Mouse (Mus musculus) liver, embryonic 14.5 days (tissue): ENCODE measurements around the gene Plcb4. TPM values are rescaled to one million over a fixed set of nuclear protein-coding genes. Genes with fewer than 3 reads are reported as not detected.

Experiments
- ATAC-seq: fragments of 200-750 bp; cut with Nextera tagmentation; 2 replicates; pipeline ENCODE4 v1.8.0; 2017; ENCODE audit warnings: moderate number of reproducible peaks, mild to moderate bottlenecking, moderate library complexity; ENCODE audit not compliant: insufficient read depth
- DNase-seq, 3 experiments: peaks; one replicate each; pipeline ENCODE4 v3.0.0-alpha.2; 2012 to 2013; ENCODE audit warnings: low read depth in 3 of 3, low spot score in 3 of 3
- H3K27ac ChIP-seq: fragments of 300-500 bp; sonication (generic); 2 replicates; pipeline ENCODE4 v1.5.1; 2014; ENCODE audit warnings: moderate library complexity, mild to moderate bottlenecking, control low read depth, inconsistent platforms
- H3K27me3 ChIP-seq: fragments of 300-500 bp; sonication (generic); 2 replicates; pipeline ENCODE4 v1.6.1; 2014; ENCODE audit warnings: mild to moderate bottlenecking, low read length, moderate library complexity; ENCODE audit not compliant: control insufficient read depth, insufficient read depth
- H3K36me3 ChIP-seq: fragments of 300-500 bp; sonication (generic); replicated peaks from 2 replicates; pipeline ENCODE4 v1.6.1; 2014; ENCODE audit warnings: low read depth; ENCODE audit not compliant: control insufficient read depth, insufficient read depth
- H3K4me1 ChIP-seq, 2 experiments: fragments of 200-500 bp in 1 of 2; fragments of 300-500 bp in 1 of 2; sonication (generic) in 1 of 2; replicated peaks; 2 replicates each; pipeline ENCODE4 v1.6.1; 2012 to 2014; ENCODE audit warnings: antibody characterized with exemption in 1 of 2, inconsistent platforms in 1 of 2, low read length in 1 of 2; ENCODE audit not compliant: control insufficient read depth in 2 of 2, insufficient read depth in 2 of 2
- H3K4me2 ChIP-seq: fragments of 300-500 bp; sonication (generic); 2 replicates; pipeline ENCODE4 v1.6.1; 2014; ENCODE audit warnings: low read depth, mild to moderate bottlenecking, control low read depth, moderate library complexity
- H3K4me3 ChIP-seq, 2 experiments: fragments of 200-500 bp in 1 of 2; fragments of 300-500 bp in 1 of 2; sonication (generic) in 1 of 2; 2 replicates each; pipeline ENCODE4 v1.5.1; 2012 to 2014; ENCODE audit warnings: low read depth in 2 of 2, low read length in 2 of 2, mild to moderate bottlenecking in 2 of 2, control low read depth in 1 of 2, inconsistent platforms in 1 of 2, moderate library complexity in 1 of 2; ENCODE audit not compliant: insufficient read depth in 1 of 2
- H3K9ac ChIP-seq: fragments of 300-500 bp; sonication (generic); replicated peaks from 2 replicates; pipeline ENCODE4 v1.6.1; 2014; ENCODE audit warnings: mild to moderate bottlenecking, control low read depth, moderate library complexity
- H3K9me3 ChIP-seq: fragments of 300-500 bp; sonication (generic); 2 replicates; pipeline ENCODE4 v1.6.1; 2016; ENCODE audit warnings: low read length, mixed read lengths; ENCODE audit not compliant: control insufficient read depth
- CTCF ChIP-seq: IDR thresholded peaks from 2 replicates; pipeline ENCODE4 v1.5.1; 2016; ENCODE audit warnings: antibody characterized with exemption, low read depth, control low read depth
- EP300 ChIP-seq: IDR thresholded peaks from 2 replicates; pipeline ENCODE4 v1.6.1; 2016; ENCODE audit warnings: antibody characterized with exemption, low read depth
- WGBS: fragments of 180-500 bp; shearing (Covaris S2); extraction: QIAGEN DNeasy Blood & Tissue Kit; methylation state at CpG from one replicate; pipeline ENCODE4 v1.1.7; 2014; ENCODE audit not compliant: insufficient replicate concordance; 5-methylcytosine and 5-hydroxymethylcytosine counted together
- polyA plus RNA-seq, 2 experiments: library from polyadenylated mRNA; depleted of rRNA in 1 of 2; stranded (reverse) in 1 of 2; unstranded in 1 of 2; fragments of >200 nt; fragmentation: Nextera tagmentation in 1 of 2; extraction: Ambion mirVana in 1 of 2; gene quantifications; 2 replicates each; pipeline versions ENCODE4 v1.2.1 to v1.2.3; 2012 to 2014

Gene Plcb4
- polyA plus RNA-seq, 2 experiments, result 1.9 to 2.3 TPM

- H3K4me1 ChIP-seq, result no peaks in the 10 kb centered on the region
- no peaks in the 10 kb centered on the region for H3K36me3 ChIP-seq
- no peaks in the 10 kb centered on the region for H3K27me3 ChIP-seq
- no peaks in the 10 kb centered on the region for H3K9me3 ChIP-seq
- no peak overlapping the region for H3K4me2 ChIP-seq
- no peak overlapping the region for H3K9ac ChIP-seq
- no peak overlapping the region for H3K4me3 ChIP-seq
- ATAC-seq, result no peak
- TF ChIP-seq EP300 (no peak), CTCF (no peak)
- WGBS, result 73% methylated on average over 4 of the region's 4 CpGs
- no peak for DNase-seq
- H3K27ac ChIP-seq, result no peak overlapping the region
These were observed 312.1 kb downstream of the Plcb4 start for GRCm38 (mm10) chr2:135970902-135971301.

DNA sequence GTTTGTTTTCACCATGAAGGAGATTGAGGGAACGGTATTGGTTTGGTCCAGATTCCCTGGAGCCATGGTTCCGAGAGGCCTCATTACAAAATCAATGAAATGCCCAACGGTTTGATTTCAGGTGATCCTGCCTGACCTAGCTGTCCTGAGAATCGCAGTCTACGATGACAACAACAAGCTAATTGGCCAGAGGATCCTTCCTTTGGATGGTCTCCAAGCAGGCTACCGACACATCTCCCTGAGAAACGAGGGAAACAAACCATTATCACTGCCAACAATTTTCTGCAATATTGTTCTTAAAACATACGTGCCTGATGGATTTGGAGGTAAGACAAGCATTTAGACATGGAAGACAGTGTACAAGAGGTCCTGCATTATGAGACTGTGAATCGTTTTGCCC lies 317.2 kb downstream of the Plcb4 start:
- ATAC-seq, result no peak
- H3K9me3 ChIP-seq, result no peaks in the 10 kb centered on the region
- WGBS, result 71% methylated on average over 9 of the region's 9 CpGs

DNA sequence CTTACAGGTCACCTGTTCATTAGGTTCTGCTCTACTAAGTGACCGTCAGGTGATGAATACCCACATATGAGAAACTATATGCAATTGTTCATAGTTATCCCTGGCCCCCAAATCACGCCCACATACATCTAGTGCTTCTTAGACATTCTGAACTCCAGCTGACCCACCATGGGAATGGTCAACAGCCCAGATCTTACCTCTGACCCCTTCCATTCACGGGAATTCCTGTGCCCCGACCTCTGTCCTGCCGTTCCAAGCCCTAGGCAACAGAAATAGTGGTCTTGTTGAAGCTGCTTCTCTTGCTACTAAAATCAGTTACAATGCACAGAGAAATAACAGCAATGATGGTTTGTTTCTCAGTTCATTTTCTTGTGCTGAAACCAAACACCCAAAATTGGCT lies 320.0 kb downstream of the Plcb4 start:
- Histone ChIP-seq H3K36me3 (no peaks in the 10 kb centered on the region), H3K27me3 (no peaks in the 10 kb centered on the region), H3K4me2 (no peak overlapping the region), H3K27ac (no peak overlapping the region), H3K9me3 (no peaks in the 10 kb centered on the region), H3K9ac (no peak overlapping the region), H3K4me1 (no peaks in the 10 kb centered on the region), H3K4me3 (no peak overlapping the region)
- ATAC-seq (no peak), DNase-seq (no peak)
- no peak for TF ChIP-seq CTCF
- no peak for TF ChIP-seq EP300
- WGBS, result 54% methylated on average over 5 of the region's 5 CpGs

More for the DNA sequence above, 317.2 kb downstream of the Plcb4 start:
- no peak overlapping the region for H3K9ac ChIP-seq
- no peak overlapping the region for H3K4me3 ChIP-seq
- TF ChIP-seq CTCF, result no peak
- TF ChIP-seq EP300, result no peak
- DNase-seq, result no peak
- H3K36me3 ChIP-seq, result no peaks in the 10 kb centered on the region
- no peaks in the 10 kb centered on the region for H3K4me1 ChIP-seq
- H3K4me2 ChIP-seq, result no peak overlapping the region
- H3K27me3 ChIP-seq, result no peaks in the 10 kb centered on the region
- H3K27ac ChIP-seq, result no peak overlapping the region

- DNase-seq (no peak), ATAC-seq (no peak)
- Histone ChIP-seq H3K4me3 (no peak overlapping the region), H3K27me3 (no peaks in the 10 kb centered on the region), H3K9ac (no peak overlapping the region), H3K4me1 (no peaks in the 10 kb centered on the region), H3K4me2 (no peak overlapping the region), H3K27ac (no peak overlapping the region), H3K9me3 (no peaks in the 10 kb centered on the region), H3K36me3 (no peaks in the 10 kb centered on the region)
- TF ChIP-seq CTCF (no peak), EP300 (no peak)
- 56% methylated on average over 1 of the region's 1 CpGs for WGBS
These were observed 321.6 kb downstream of the Plcb4 start for GRCm38 (mm10) chr2:135980428-135980827.

GRCm38 (mm10) chr2:135983972-135984371 lies 325.2 kb downstream of the Plcb4 start:
- Histone ChIP-seq H3K4me3 (no peak overlapping the region), H3K27ac (no peak overlapping the region), H3K4me1 (no peaks in the 10 kb centered on the region), H3K27me3 (no peaks in the 10 kb centered on the region), H3K9me3 (no peaks in the 10 kb centered on the region), H3K36me3 (no peaks in the 10 kb centered on the region), H3K9ac (no peak overlapping the region), H3K4me2 (no peak overlapping the region)
- TF ChIP-seq EP300 (no peak), CTCF (no peak)
- WGBS, result 52% methylated on average over 4 of the region's 4 CpGs
- DNase-seq, result no peak
- no peak for ATAC-seq
